Mouse (Mus musculus) hindbrain, postnatal 0 days (tissue): Measurements from ENCODE around the gene Lkaaear1. TPM values are rescaled to one million over a fixed set of nuclear protein-coding genes. Genes with fewer than 3 reads are reported as not detected.

Source experiments
- ATAC-seq: fragments of 200-750 bp; cut with Nextera tagmentation; 2 replicates; pipeline ENCODE4 v1.8.0; 2017; ENCODE audit warnings: mild to moderate bottlenecking, moderate TSS enrichment, moderate library complexity
- DNase-seq: peaks from one replicate; pipeline ENCODE4 v3.0.0-alpha.2; 2015; ENCODE audit warnings: low spot score
- H3K27ac ChIP-seq: fragments of 300-500 bp; sonication (generic); 2 replicates; pipeline ENCODE4 v1.5.1; 2014; ENCODE audit warnings: mild to moderate bottlenecking
- H3K27me3 ChIP-seq: fragments of 300-500 bp; sonication (generic); 2 replicates; pipeline ENCODE4 v1.6.1; 2014; ENCODE audit warnings: low read length, mixed read lengths; ENCODE audit not compliant: insufficient read depth
- H3K36me3 ChIP-seq: fragments of 300-500 bp; sonication (generic); 2 replicates; pipeline ENCODE4 v1.6.1; 2014; ENCODE audit warnings: low read length, mixed read lengths; ENCODE audit not compliant: insufficient read depth
- H3K4me1 ChIP-seq: fragments of 300-500 bp; sonication (generic); 2 replicates; pipeline ENCODE4 v1.6.1; 2014; ENCODE audit warnings: antibody characterized with exemption, low read length, mixed read lengths; ENCODE audit not compliant: insufficient read depth
- H3K4me2 ChIP-seq: fragments of 300-500 bp; sonication (generic); 2 replicates; pipeline ENCODE4 v1.6.1; 2014; ENCODE audit warnings: low read depth, mild to moderate bottlenecking, low read length, moderate library complexity, mixed read lengths
- H3K4me3 ChIP-seq: fragments of 300-500 bp; sonication (generic); 2 replicates; pipeline ENCODE4 v1.5.1; 2014; ENCODE audit warnings: low read length
- H3K9ac ChIP-seq: fragments of 300-500 bp; sonication (generic); replicated peaks from 2 replicates; pipeline ENCODE4 v1.6.1; 2014; ENCODE audit warnings: mild to moderate bottlenecking, low read length, moderate library complexity, mixed read lengths
- H3K9me3 ChIP-seq: fragments of 300-500 bp; sonication (generic); 2 replicates; pipeline ENCODE4 v1.6.1; 2016; ENCODE audit warnings: low read length, mixed read lengths
- CTCF ChIP-seq: IDR thresholded peaks from 2 replicates; pipeline ENCODE4 v1.5.1; 2016; ENCODE audit warnings: antibody characterized with exemption, control low read depth, low read depth
- WGBS: fragments of 180-500 bp; shearing (Covaris S2); extraction: QIAGEN DNeasy Blood & Tissue Kit; methylation state at CpG from one replicate; pipeline ENCODE4 v1.1.7; 2014; 5-methylcytosine and 5-hydroxymethylcytosine counted together
- polyA plus RNA-seq: library from polyadenylated mRNA; unstranded; fragments of >200 nt; fragmentation: Nextera tagmentation; extraction: Ambion mirVana; gene quantifications from 2 replicates; pipeline ENCODE4 v1.2.1, GENCODE M21; 2015
- total RNA-seq: library from RNA; depleted of rRNA; stranded (reverse); fragments of >200 nt; gene quantifications from 2 replicates; pipeline ENCODE4 v1.2.3, GENCODE M21; 2014

The Lkaaear1 gene
- total and polyA plus RNA-seq, 2 experiments from 2014 or later, result not detected

DNA sequence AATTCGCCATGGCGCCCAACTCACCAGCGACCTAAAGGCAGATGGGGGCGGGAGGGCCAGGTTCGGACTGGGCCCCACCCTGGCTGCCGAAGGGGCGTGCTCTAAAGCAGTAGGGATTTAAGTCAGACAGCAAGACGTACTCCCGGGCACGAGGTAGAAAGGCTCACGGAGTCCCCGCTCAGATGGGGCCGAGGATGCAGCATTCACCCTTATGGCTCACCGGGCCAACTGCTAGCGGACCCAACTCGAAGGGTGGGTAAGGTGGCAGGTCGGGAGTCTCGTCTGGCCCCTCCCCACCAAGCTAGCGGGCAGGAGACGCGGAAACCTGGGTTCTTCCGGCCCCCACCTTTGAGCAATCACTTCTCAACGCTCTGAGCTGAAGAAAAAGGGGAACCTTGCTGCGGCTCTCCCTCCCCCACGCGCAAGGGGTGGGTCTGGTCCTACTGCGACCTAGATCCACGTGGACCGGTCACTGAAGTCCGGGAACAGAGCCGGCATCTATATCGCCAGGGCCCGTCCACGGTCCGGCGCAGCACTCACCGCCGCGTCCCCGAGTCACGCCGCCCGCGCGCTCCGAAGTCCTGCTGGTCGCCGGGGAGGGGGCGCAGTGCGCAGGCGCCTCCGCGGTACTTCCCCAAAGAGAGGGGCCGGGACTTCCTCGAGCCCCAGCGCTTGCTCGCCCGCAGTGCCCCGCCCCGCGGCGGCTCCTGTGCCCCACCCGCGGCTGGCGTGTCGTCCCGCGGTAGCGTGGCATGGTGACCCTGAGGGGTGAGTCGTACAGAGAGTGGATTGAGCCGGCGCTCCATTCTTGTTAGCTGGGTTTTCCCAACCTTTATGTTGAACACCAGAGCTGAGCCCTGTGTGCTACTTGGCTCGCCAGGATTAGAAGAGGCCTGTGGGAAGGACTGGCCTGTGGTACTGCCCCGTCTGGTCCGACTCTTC lies 4.6 kb downstream of the Lkaaear1 start, which contains the start of gene Rgs19:
TSS of gene Rgs19 (minus strand) at position 639 of the 942 bp plus-strand sequence.
- no peaks in the 10 kb centered on the region for H3K9me3 ChIP-seq
- no peak; the same call in 1 of the 2 replicates for TF ChIP-seq CTCF
- H3K4me2 ChIP-seq, result peak within 1 kb of the TSS; percentile 97
- WGBS, result under 1% methylated on average over 67 of the region's 75 CpGs
- H3K36me3 ChIP-seq, result peaks cover 11% of the 10 kb centered on the region; the same call in 1 of the 2 replicates
- H3K27ac ChIP-seq, result peak within 1 kb of the TSS; percentile 61
- ATAC-seq (peak; percentile 83), DNase-seq (peak; percentile 82)
- H3K27me3 ChIP-seq, result no peaks in the 10 kb centered on the region
- H3K4me3 ChIP-seq, result peak within 1 kb of the TSS; percentile 68
- H3K4me1 ChIP-seq, result no peaks in the 10 kb centered on the region; the same call in 1 of the 2 replicates
- peak within 1 kb of the TSS; percentile 75 for H3K9ac ChIP-seq

DNA sequence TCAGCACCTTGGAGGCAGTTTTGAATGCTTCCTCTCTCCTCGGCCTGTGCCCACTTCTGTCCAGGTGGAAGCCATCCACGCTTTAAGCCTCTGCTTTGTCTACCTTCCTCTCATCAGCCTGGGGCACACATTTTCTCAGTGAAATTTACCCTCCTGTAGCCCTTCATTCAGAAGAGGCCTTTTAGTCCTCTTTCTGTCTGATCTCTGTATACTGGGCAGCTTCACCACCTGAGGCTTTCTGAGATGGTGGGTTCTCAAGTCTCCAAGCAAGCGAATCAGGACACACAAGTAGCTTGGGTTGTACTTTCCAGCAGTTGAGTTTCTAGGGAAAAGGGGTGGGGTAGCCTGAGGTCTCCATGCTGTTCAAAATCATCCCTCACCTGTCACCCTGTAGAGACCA lies 5.9 kb downstream of the Lkaaear1 start:
- Histone ChIP-seq H3K9me3 (no peaks in the 10 kb centered on the region), H3K36me3 (peaks cover 23% of the 10 kb centered on the region), H3K27ac (no peak overlapping the region), H3K9ac (no peak overlapping the region), H3K4me2 (peak overlapping the region; percentile 97), H3K4me1 (no peaks in the 10 kb centered on the region; the same call in 1 of the 2 replicates), H3K27me3 (no peaks in the 10 kb centered on the region), H3K4me3 (no peak overlapping the region)
- no peak for DNase-seq
- ATAC-seq, result no peak
- WGBS, result 92% methylated on average over 3 of the region's 3 CpGs
- no peak for TF ChIP-seq CTCF

DNA sequence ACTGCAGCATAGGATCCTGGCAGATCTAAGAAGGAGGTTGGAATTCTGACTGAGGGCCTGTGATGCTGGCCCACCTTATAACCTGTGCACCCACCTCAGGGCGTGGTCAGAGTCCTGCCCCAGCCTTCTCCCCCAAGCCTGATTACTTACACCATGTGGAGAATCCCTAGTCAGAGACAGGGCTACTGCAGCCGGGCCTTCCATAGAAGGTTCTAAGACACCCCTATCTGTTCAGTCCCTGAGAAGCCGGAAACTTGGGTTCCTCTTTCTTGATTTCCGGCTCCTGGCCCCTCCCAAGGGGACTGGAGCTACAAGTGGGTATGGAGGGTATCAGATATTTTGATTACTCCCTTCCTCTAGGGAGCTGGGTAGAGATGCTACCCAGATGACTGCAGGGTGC lies 6.7 kb downstream of the Lkaaear1 start:
- no peak for TF ChIP-seq CTCF
- Histone ChIP-seq H3K9me3 (no peaks in the 10 kb centered on the region), H3K27ac (no peak overlapping the region), H3K9ac (no peak overlapping the region), H3K4me2 (no peak overlapping the region), H3K4me1 (no peaks in the 10 kb centered on the region; the same call in 1 of the 2 replicates), H3K4me3 (no peak overlapping the region), H3K36me3 (peaks cover 30% of the 10 kb centered on the region), H3K27me3 (no peaks in the 10 kb centered on the region)
- no peak for DNase-seq
- no peak for ATAC-seq
- WGBS, result 88% methylated on average over 4 of the region's 4 CpGs

DNA sequence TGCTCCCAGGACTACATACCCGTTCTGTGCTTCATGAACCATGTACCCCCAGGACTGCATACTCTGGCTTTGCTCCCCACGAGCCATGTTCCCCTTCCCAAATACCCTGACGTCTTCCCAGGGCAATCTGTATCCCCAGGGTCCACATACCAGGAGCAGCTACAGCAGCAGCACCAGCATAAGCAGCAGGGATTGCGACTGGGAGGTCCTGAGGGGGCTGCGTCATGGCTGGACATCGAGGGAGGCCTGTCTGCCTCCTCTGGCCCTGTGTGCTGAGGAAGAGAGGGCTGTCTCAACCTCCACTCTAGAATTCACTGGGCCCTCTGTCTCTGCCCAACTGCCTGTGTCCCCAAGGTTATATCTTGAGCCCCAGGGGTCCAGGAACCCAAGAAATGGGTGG lies 7.2 kb downstream of the Lkaaear1 start:
- peaks cover 35% of the 10 kb centered on the region for H3K36me3 ChIP-seq
- TF ChIP-seq CTCF, result no peak
- no peak overlapping the region for H3K4me3 ChIP-seq
- H3K27ac ChIP-seq, result no peak overlapping the region
- 87% methylated on average over 6 of the region's 6 CpGs for WGBS
- no peaks in the 10 kb centered on the region; the same call in 1 of the 2 replicates for H3K4me1 ChIP-seq
- no peaks in the 10 kb centered on the region for H3K9me3 ChIP-seq
- no peak overlapping the region for H3K9ac ChIP-seq
- no peak for ATAC-seq
- no peaks in the 10 kb centered on the region for H3K27me3 ChIP-seq
- H3K4me2 ChIP-seq, result no peak overlapping the region
- DNase-seq, result no peak

DNA sequence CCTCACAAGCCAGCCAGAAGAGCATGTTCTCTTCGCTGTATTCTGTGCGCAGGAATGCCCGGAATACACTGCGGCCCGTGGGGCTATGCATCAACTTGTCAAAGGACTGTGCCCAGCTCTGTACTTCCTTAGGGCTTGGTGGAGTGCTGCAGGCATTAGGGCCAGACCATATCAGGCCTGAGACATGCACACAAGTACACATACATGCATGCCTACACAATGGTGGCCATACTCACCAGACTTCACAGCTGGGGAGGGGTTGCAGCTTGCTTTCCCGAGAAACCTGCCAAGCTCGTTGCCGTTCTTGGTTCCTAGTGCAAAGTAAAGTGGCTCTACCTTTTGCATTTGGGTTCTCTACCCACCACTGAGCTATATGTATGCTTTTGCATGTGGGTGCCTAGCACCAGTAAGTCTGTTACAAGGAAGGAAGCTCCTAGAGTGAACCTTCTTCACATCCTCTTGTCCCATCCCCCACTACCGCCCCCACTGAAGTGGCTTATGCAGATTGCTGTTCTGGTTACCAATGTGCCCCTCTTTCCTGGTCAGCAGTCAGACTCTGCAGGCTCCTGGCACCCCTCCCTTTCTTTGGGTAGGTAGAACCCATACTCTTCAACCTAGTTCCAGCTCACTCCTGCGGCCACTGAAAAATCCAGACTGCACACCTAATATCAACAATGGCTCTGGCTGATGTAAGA lies 8.6 kb downstream of the Lkaaear1 start:
- Histone ChIP-seq H3K4me3 (no peak overlapping the region), H3K36me3 (peaks cover 39% of the 10 kb centered on the region), H3K27me3 (no peaks in the 10 kb centered on the region), H3K27ac (no peak overlapping the region), H3K9ac (no peak overlapping the region), H3K9me3 (no peaks in the 10 kb centered on the region), H3K4me2 (no peak overlapping the region), H3K4me1 (no peaks in the 10 kb centered on the region; the same call in 1 of the 2 replicates)
- DNase-seq, result no peak
- no peak for TF ChIP-seq CTCF
- WGBS, result 89% methylated on average over 10 of the region's 10 CpGs
- no peak for ATAC-seq

GRCm38 (mm10) chr2:181687586-181687985 lies 10.7 kb downstream of the Lkaaear1 start:
- H3K4me3 ChIP-seq, result no peak overlapping the region
- H3K4me2 ChIP-seq, result no peak overlapping the region
- WGBS, result 93% methylated on average over 8 of the region's 8 CpGs
- no peaks in the 10 kb centered on the region for H3K4me1 ChIP-seq
- DNase-seq (no peak), ATAC-seq (no peak)
- no peaks in the 10 kb centered on the region for H3K9me3 ChIP-seq
- no peak overlapping the region for H3K27ac ChIP-seq
- peaks cover 39% of the 10 kb centered on the region for H3K36me3 ChIP-seq
- H3K9ac ChIP-seq, result no peak overlapping the region
- no peak for TF ChIP-seq CTCF
- no peaks in the 10 kb centered on the region for H3K27me3 ChIP-seq
